Mouse (Mus musculus) C2C12 (cell line): ENCODE measurements around the gene Hist2h2aa2. TPM values are rescaled to one million over a fixed set of nuclear protein-coding genes. Genes with fewer than 3 reads are reported as not detected.

ENCODE experiments used
- H3K27me3 ChIP-seq: one replicate; pipeline ENCODE4 v1.6.1; 2011; ENCODE audit not compliant: control insufficient read depth, insufficient read depth, insufficient read length
- H3K36me3 ChIP-seq: one replicate; pipeline ENCODE4 v1.6.1; 2011; ENCODE audit not compliant: control insufficient read depth, insufficient read depth
- H3K4me3 ChIP-seq: one replicate; pipeline ENCODE4 v1.5.1; 2011; ENCODE audit warnings: mild to moderate bottlenecking, control low read depth; ENCODE audit not compliant: poor library complexity, insufficient read depth, severe bottlenecking
- H3K79me2 ChIP-seq: one replicate; pipeline ENCODE4 v1.6.1; 2011; ENCODE audit not compliant: control insufficient read depth, insufficient read depth
- H3K79me3 ChIP-seq: one replicate; pipeline ENCODE4 v1.6.1; 2011; ENCODE audit warnings: low read depth, control low read depth
- H3ac ChIP-seq: one replicate; pipeline ENCODE3; 2011; ENCODE audit warnings: low read depth; ENCODE audit not compliant: control insufficient read depth, insufficient read length
- CEBPB ChIP-seq: IDR thresholded peaks from one replicate; pipeline ENCODE4 v1.6.1; 2011; ENCODE audit warnings: low read depth, mild to moderate bottlenecking, control low read depth, moderate library complexity
- CTCF ChIP-seq: IDR thresholded peaks from one replicate; pipeline ENCODE4 v1.5.1; 2011; ENCODE audit not compliant: control insufficient read depth, insufficient read depth, insufficient read length
- FOSL1 ChIP-seq: IDR thresholded peaks from one replicate; pipeline ENCODE4 v1.8.0; 2011; ENCODE audit warnings: mild to moderate bottlenecking, low read length; ENCODE audit not compliant: poor library complexity, insufficient read depth, severe bottlenecking
- MAX ChIP-seq: IDR thresholded peaks from one replicate; pipeline ENCODE4 v1.6.1; 2011; ENCODE audit warnings: mild to moderate bottlenecking, control low read depth
- MYOD1 ChIP-seq: IDR thresholded peaks from one replicate; pipeline ENCODE4 v1.6.1; 2011; ENCODE audit warnings: low read depth; ENCODE audit not compliant: control insufficient read depth, insufficient read length
- MYOG ChIP-seq: IDR thresholded peaks from one replicate; pipeline ENCODE4 v1.6.1; 2011; ENCODE audit not compliant: control insufficient read depth, insufficient read length; ENCODE audit errors: extremely low read depth
- USF1 ChIP-seq: IDR thresholded peaks from one replicate; pipeline ENCODE4 v1.6.1; 2011; ENCODE audit warnings: low read depth, mild to moderate bottlenecking, control low read depth, moderate library complexity
- polyA plus RNA-seq: library from polyadenylated mRNA; unstranded; fragments of >200 nt; fragmentation: generic; extraction: Trizol; gene quantifications from one replicate; pipeline ENCODE4 v1.2.1, GENCODE M21; 2012; ENCODE audit warnings: missing spikeins

The Hist2h2aa2 gene
- polyA plus RNA-seq, 1 experiment = 20.3 TPM

- no peak for TF ChIP-seq FOSL1
- TF ChIP-seq CTCF = no peak
- TF ChIP-seq MYOD1 = no peak
- TF ChIP-seq USF1 = no peak
- no peak for TF ChIP-seq MYOG
- TF ChIP-seq MAX = no peak
- no peak for TF ChIP-seq CEBPB
- H3K4me3 ChIP-seq = no peak overlapping the region
- H3K36me3 ChIP-seq = no peaks in the 10 kb centered on the region
- H3K79me3 ChIP-seq = no peaks in the 10 kb centered on the region
- no peaks in the 10 kb centered on the region for H3K27me3 ChIP-seq
- H3ac ChIP-seq = no peak overlapping the region
- H3K79me2 ChIP-seq = peaks cover 7% of the 10 kb centered on the region
These were observed 41.9 kb downstream of the Hist2h2aa2 start for GRCm38 (mm10) chr3:96198181-96198580.

- Histone ChIP-seq H3K36me3 (no peaks in the 10 kb centered on the region), H3K79me2 (peaks cover 7% of the 10 kb centered on the region), H3K79me3 (no peaks in the 10 kb centered on the region), H3K27me3 (no peaks in the 10 kb centered on the region), H3K4me3 (peak overlapping the region; percentile 47), H3ac (peak overlapping the region; percentile 97)
- peak; percentile 85 for TF ChIP-seq MAX
- TF ChIP-seq MYOD1 = no peak
These were observed 42.8 kb downstream of the Hist2h2aa2 start for GRCm38 (mm10) chr3:96197129-96197749.

GRCm38 (mm10) chr3:96196437-96197128 lies 43.5 kb downstream of the Hist2h2aa2 start:
- Histone ChIP-seq H3K79me3 (no peaks in the 10 kb centered on the region), H3K36me3 (no peaks in the 10 kb centered on the region), H3ac (peak overlapping the region; percentile 97), H3K4me3 (peak overlapping the region; percentile 47), H3K27me3 (no peaks in the 10 kb centered on the region), H3K79me2 (peaks cover 7% of the 10 kb centered on the region)
- TF ChIP-seq FOSL1 = no peak
- no peak for TF ChIP-seq CTCF
- TF ChIP-seq USF1 = no peak

GRCm38 (mm10) chr3:96195616-96196313 lies 44.3 kb downstream of the Hist2h2aa2 start:
- H3K4me3 ChIP-seq = no peak overlapping the region
- no peaks in the 10 kb centered on the region for H3K36me3 ChIP-seq
- peaks cover 7% of the 10 kb centered on the region for H3K79me2 ChIP-seq
- no peak overlapping the region for H3ac ChIP-seq
- no peaks in the 10 kb centered on the region for H3K27me3 ChIP-seq
- no peaks in the 10 kb centered on the region for H3K79me3 ChIP-seq
- TF ChIP-seq MYOG = no peak
- no peak for TF ChIP-seq CEBPB
- no peak for TF ChIP-seq FOSL1
- TF ChIP-seq MYOD1 = no peak
- TF ChIP-seq USF1 = no peak
- no peak for TF ChIP-seq MAX
- TF ChIP-seq CTCF = no peak

GRCm38 (mm10) chr3:96194966-96195365 lies 45.1 kb downstream of the Hist2h2aa2 start:
- Histone ChIP-seq H3ac (no peak overlapping the region), H3K27me3 (no peaks in the 10 kb centered on the region), H3K79me2 (peaks cover 7% of the 10 kb centered on the region), H3K79me3 (no peaks in the 10 kb centered on the region), H3K4me3 (no peak overlapping the region), H3K36me3 (no peaks in the 10 kb centered on the region)
- TF ChIP-seq MAX (no peak), MYOD1 (no peak), MYOG (no peak), FOSL1 (no peak), USF1 (no peak), CEBPB (no peak), CTCF (no peak)

- H3ac ChIP-seq = no peak overlapping the region
- no peaks in the 10 kb centered on the region for H3K36me3 ChIP-seq
- H3K4me3 ChIP-seq = no peak overlapping the region
- no peak for TF ChIP-seq MYOG
- no peak for TF ChIP-seq MYOD1
- TF ChIP-seq MAX = no peak
- TF ChIP-seq FOSL1 = no peak
- TF ChIP-seq CTCF = no peak
- TF ChIP-seq CEBPB = no peak
- TF ChIP-seq USF1 = no peak
- no peaks in the 10 kb centered on the region for H3K27me3 ChIP-seq
- peaks cover 7% of the 10 kb centered on the region for H3K79me2 ChIP-seq
- no peaks in the 10 kb centered on the region for H3K79me3 ChIP-seq
These were observed 47.1 kb downstream of the Hist2h2aa2 start for GRCm38 (mm10) chr3:96192977-96193376.
